Mouse (Mus musculus): ENCODE data around the gene Vps16. TPM values are rescaled to one million over a fixed set of nuclear protein-coding genes. Genes with fewer than 3 reads are reported as not detected.

The Vps16 gene
- total RNA-seq (2021): 10 to 100 TPM; 85.2 to 87.8 TPM
- long read RNA-seq, transcript Vps16-201 (24 exons, 3,161 nt): major isoform, 67 of 86 reads
- long read RNA-seq, partial matches to known transcripts: 4 of 86 reads
- long read RNA-seq, other reads (novel, unspliced or antisense): 15 of 86 reads

GRCm38 (mm10) chr2:130424126-130424853 is at the start of gene Vps16, which contains the start of gene Pced1a:
Gene Vps16 (plus strand): TSS chr2:130424339.
Gene Pced1a (minus strand): TSS chr2:130424701.
- DNase-seq (ENCODE audit: low spot score in 2 of 2): peak; percentile 89 to 94

GRCm38 (mm10) chr2:130374951-130375350 is 49.2 kb upstream of the Vps16 start:
- no peak for DNase-seq (ENCODE audit: low spot score in 2 of 2)

- DNase-seq (ENCODE audit: low spot score in 2 of 2): no peak
These were observed 40.9 kb upstream of the Vps16 start for GRCm38 (mm10) chr2:130383205-130383604.

GRCm38 (mm10) chr2:130383895-130384294 is 40.2 kb upstream of the Vps16 start:
- no peak for DNase-seq (ENCODE audit: low spot score in 2 of 2)

GRCm38 (mm10) chr2:130386212-130386611 is 37.9 kb upstream of the Vps16 start:
- no peak for DNase-seq (ENCODE audit: low spot score in 2 of 2)

GRCm38 (mm10) chr2:130388796-130389195 is 35.3 kb upstream of the Vps16 start:
- DNase-seq (ENCODE audit: low spot score in 2 of 2): no peak

GRCm38 (mm10) chr2:130390993-130391625 is 33.0 kb upstream of the Vps16 start:
- no peak for DNase-seq (ENCODE audit: low spot score in 2 of 2)

- DNase-seq (ENCODE audit: low spot score in 2 of 2): no peak
These were observed 31.3 kb upstream of the Vps16 start for GRCm38 (mm10) chr2:130392836-130393235.

- no peak for DNase-seq (ENCODE audit: low spot score in 2 of 2)
These were observed 28.4 kb upstream of the Vps16 start for GRCm38 (mm10) chr2:130395696-130396095.

- no peak for DNase-seq (ENCODE audit: low spot score in 2 of 2)
These were observed 26.8 kb upstream of the Vps16 start, which contains the start of gene Cpxm1 for GRCm38 (mm10) chr2:130397186-130397985. Gene Cpxm1 (minus strand): TSS chr2:130397574.

GRCm38 (mm10) chr2:130398091-130398490 is 26.0 kb upstream of the Vps16 start:
- DNase-seq (ENCODE audit: low spot score in 2 of 2): peak in 1 of 2 experiments; percentile 50

GRCm38 (mm10) chr2:130400046-130400445 is 24.1 kb upstream of the Vps16 start:
- DNase-seq (ENCODE audit: low spot score in 2 of 2): no peak

- no peak for DNase-seq (ENCODE audit: low spot score in 2 of 2)
These were observed 22.2 kb upstream of the Vps16 start for GRCm38 (mm10) chr2:130401891-130402290.

GRCm38 (mm10) chr2:130404939-130405338 is 19.2 kb upstream of the Vps16 start, which contains the start of the genes Gm28372 and 1700020A23Rik:
Gene Gm28372 (plus strand): TSS chr2:130405239.
Gene 1700020A23Rik (plus strand): TSS chr2:130405259.
- no peak for DNase-seq (ENCODE audit: low spot score in 2 of 2)

- no peak for DNase-seq (ENCODE audit: low spot score in 2 of 2)
These were observed 18.0 kb upstream of the Vps16 start, which contains the start of gene Tmem239 for GRCm38 (mm10) chr2:130406178-130406577. Gene Tmem239 (plus strand): TSS chr2:130406478.

GRCm38 (mm10) chr2:130408194-130408593 is 15.9 kb upstream of the Vps16 start:
- no peak for DNase-seq (ENCODE audit: low spot score in 2 of 2)

GRCm38 (mm10) chr2:130411558-130412495 is 12.3 kb upstream of the Vps16 start:
- peak; percentile 65 to 89 for DNase-seq (ENCODE audit: low spot score in 2 of 2)

GRCm38 (mm10) chr2:130412775-130413174 is 11.4 kb upstream of the Vps16 start:
- no peak for DNase-seq (ENCODE audit: low spot score in 2 of 2)

GRCm38 (mm10) chr2:130414094-130414856 is 9.9 kb upstream of the Vps16 start:
- DNase-seq (ENCODE audit: low spot score in 2 of 2): no peak

Measured in layer of hippocampus, adult 18-20 months (tissue).